Mouse (Mus musculus) urinary bladder, postnatal 4 days (tissue): ENCODE measurements around the gene Gm6760.

Source experiments
- DNase-seq, 2 experiments: peaks; one replicate each; pipeline ENCODE4 v3.0.0; 2021 to 2022; ENCODE audit warnings: low spot score in 2 of 2

Gm6760 gene

DNA sequence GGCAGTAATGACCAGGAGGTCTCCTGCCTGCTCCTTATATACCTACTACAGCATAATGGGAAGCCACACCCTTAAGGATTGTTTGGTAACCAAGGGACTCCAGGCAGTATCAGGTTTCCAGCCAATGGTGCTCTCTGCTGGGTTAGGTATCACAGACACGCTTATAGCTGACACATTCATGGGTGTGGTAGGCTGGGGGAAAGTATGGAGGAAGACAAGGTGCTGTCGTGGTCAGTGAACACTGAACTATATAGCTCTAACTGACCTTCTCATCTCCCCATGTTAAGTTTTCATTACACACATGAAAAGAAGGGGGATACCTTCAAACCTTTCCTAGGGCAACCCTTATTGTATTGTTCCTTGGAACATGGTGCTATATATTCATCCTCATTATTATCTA, at the start of gene Gm6760:
TSS of gene Gm6760 (minus strand) at position 101 of the 400 bp plus-strand sequence.
- no peak for DNase-seq

DNA sequence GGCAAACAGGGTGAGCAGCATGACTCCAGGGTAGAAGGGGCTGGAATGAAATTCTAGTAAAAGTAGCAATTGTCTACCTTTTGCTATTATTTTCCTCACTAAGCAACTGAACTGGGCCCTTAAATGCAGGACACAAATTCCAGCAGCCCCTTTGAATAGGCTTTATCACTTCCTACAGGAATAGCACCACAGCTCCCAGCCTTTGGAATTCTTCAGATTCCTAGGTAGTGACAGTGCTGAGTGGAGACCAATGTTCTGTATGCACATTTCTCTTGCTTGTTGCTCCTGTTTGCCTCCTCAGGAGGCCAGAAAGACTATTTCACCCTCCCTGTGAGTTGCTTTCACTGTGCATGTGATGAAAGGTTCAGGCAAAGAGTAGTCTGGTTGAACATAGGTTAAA, 29.2 kb upstream of the Gm6760 start:
- no peak for DNase-seq

DNA sequence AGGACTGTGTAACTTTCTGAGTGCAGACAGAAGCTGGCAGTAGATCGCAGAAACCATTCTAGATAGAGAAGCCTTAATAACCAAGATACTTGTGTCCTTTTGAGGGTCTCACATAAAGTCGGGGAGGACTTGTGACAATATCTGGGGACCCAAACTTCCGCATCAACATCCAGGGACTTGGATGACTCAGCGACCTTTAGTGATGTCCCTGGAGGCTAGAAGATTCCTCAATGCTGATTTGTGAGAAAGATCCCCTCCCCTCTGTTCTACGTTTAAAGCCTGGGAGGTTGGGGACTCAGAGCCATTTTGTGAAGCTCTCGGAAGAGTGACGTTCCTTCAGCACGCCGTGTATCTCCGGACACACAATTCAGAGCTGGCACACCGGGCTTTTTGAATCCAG, 21.2 kb upstream of the Gm6760 start, which contains the start of gene 3830417A13Rik:
TSS of gene 3830417A13Rik (plus strand) at position 301 of the 400 bp plus-strand sequence.
- no peak for DNase-seq
